Mouse (Mus musculus) C2C12 (cell line): ENCODE measurements around the gene Arhgap28.

Experiments
- CTCF ChIP-seq: IDR thresholded peaks from one replicate; pipeline ENCODE4 v1.5.1; 2011; ENCODE audit not compliant: control insufficient read depth, insufficient read depth, insufficient read length
- MAX ChIP-seq: IDR thresholded peaks from one replicate; pipeline ENCODE4 v1.6.1; 2011; ENCODE audit warnings: mild to moderate bottlenecking, control low read depth

DNA sequence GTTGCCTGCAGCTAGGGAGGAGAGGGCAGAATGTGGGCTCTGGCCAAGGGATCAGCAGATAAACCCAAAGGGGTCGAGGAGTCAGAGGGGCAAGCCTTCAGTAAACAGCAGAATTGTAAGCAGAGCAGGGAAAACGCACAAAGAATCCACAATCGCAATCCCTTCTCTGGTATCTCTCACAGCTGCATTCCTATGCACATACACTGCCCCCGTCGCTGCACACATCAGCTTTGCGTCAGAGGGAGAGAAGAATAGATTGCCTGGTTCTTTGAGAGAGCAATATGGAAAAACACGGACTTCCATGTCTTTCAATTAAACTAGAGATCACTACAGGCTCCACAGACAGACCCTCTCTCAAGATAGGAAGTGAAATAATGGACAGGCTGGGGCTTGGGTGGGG is 58.5 kb downstream of the Arhgap28 start:
- no peak for TF ChIP-seq CTCF
- no peak for TF ChIP-seq MAX
